Comparison of ENCODE assay signal across 23 mouse cellular contexts in the genomic region with DNA sequence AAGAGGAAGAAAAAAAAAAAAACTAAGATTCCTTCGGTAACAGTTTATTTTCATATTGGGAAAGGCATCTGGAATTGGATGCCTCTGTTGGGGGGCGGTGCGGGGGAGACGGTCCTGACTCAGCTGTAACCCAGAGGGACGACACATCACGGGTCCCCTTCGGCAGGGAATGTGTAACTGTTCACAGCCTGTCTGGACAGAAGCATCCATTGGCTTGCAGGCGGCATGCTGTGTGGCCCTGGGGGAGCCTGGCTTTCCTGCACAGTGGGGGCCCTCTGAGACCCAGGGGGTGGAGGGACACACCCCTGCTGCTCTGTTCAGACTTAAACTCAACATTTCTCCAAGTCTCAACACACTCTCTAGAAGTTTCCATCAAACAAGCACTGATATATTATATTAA. TPM values are rescaled to one million over a fixed set of nuclear protein-coding genes. Genes with fewer than 3 reads are reported as not detected.
DNase-seq lines count a peak whose midpoint lies in the region; ATAC-seq and TF ChIP-seq lines count a peak whose summit lies in the region.
"Had no signal": no experiment of that assay in that cellular context is flagged by ENCODE, and none has a peak within 500 bp of the region (broad histone marks: within the 10 kb centered on the region; RNA-seq: fewer than 3 reads in every experiment).

No protein-coding gene starts in this region.

- no peak overlapping the region for H3K4me2 ChIP-seq in intestine, embryonic 16.5 days (ENCODE audit: low read depth, low read length)
- no peak overlapping the region for H3K4me2 ChIP-seq in intestine, postnatal 0 days (replicated peaks; ENCODE audit: low read depth)
- H3K4me2 ChIP-seq: embryonic facial prominence, embryonic 13.5 days; forebrain, embryonic 12.5 days; forebrain, embryonic 15.5 days; heart, embryonic 11.5 days; hindbrain, embryonic 12.5 days; hindbrain, embryonic 15.5 days had no signal

- H3K9me3 ChIP-seq in intestine, embryonic 16.5 days (ENCODE audit: control insufficient read depth, low read length): no peaks in the 10 kb centered on the region
- no peaks in the 10 kb centered on the region for H3K9me3 ChIP-seq in intestine, postnatal 0 days (ENCODE audit: control insufficient read depth)
- H3K9me3 ChIP-seq in ES-E14 (ENCODE audit: control insufficient read depth, insufficient read depth, low read depth, low read length): no peaks in the 10 kb centered on the region
- H3K9me3 ChIP-seq: embryonic facial prominence, embryonic 10.5 days; embryonic facial prominence, embryonic 13.5 days; forebrain, embryonic 12.5 days; forebrain, embryonic 15.5 days; hindbrain, embryonic 12.5 days; hindbrain, embryonic 15.5 days had no signal

- H3K4me1 ChIP-seq in intestine, embryonic 16.5 days (ENCODE audit: control insufficient read depth, insufficient read depth, low read length): peaks cover 23% of the 10 kb centered on the region
- no peaks in the 10 kb centered on the region for H3K4me1 ChIP-seq in intestine, postnatal 0 days (replicated peaks; ENCODE audit: control insufficient read depth, insufficient read depth, low read length)
- peaks cover 4 to 47% of the 10 kb centered on the region in 2 experiments for H3K4me1 ChIP-seq in ES-E14 (ENCODE audit: control insufficient read depth in 2 of 2, insufficient read depth in 2 of 2, low read length in 2 of 2, poor library complexity in 1 of 2)

- peak; percentile 2 for DNase-seq in adrenal gland, postnatal 14 days
- no peak for DNase-seq in adrenal gland, adult 2 months
- no peak for DNase-seq in ES-E14 (ENCODE audit: low read depth, low spot score)
- no peak for DNase-seq in ovary, postnatal 10 days (ENCODE audit: low spot score)
- DNase-seq in layer of hippocampus, adult 9-11 months: no peak
- DNase-seq: adrenal gland, postnatal 25 days; cerebellum, adult 11-12 months; cerebellum, adult 8-10 months; cerebellum, postnatal 10 days; cerebellum, postnatal 36 days; embryo, embryonic 11 days; gastrocnemius, postnatal 25 days had no signal

- WGBS in intestine, embryonic 16.5 days: 75% methylated on average over 8 of the region's 8 CpGs
- 91% methylated on average over 8 of the region's 8 CpGs for WGBS in intestine, postnatal 0 days

- TF ChIP-seq CTCF in intestine, postnatal 0 days (IDR thresholded peaks at IDR 0.05; ENCODE audit: low read depth): no peak

- no peak overlapping the region for H3K4me3 ChIP-seq in intestine, embryonic 16.5 days (ENCODE audit: low read length)
- H3K4me3 ChIP-seq in intestine, postnatal 0 days (ENCODE audit: low read depth, low read length): no peak overlapping the region
- 0 out of 4 replicates have a peak overlapping the region, but pooled peaks of 1 of the 2 experiments have one; percentile 10 for H3K4me3 ChIP-seq in ES-E14 (ENCODE audit: insufficient read depth in 1 of 2, low read depth in 1 of 2, low read length in 2 of 2, poor library complexity in 1 of 2, severe bottlenecking in 1 of 2)
- H3K4me3 ChIP-seq: embryonic facial prominence, embryonic 10.5 days; embryonic facial prominence, embryonic 13.5 days; erythroblast, embryonic 14.5 days; forebrain, embryonic 12.5 days; forebrain, embryonic 15.5 days; hindbrain, embryonic 12.5 days; hindbrain, embryonic 15.5 days had no signal

- H3K9ac ChIP-seq in intestine, embryonic 16.5 days (ENCODE audit: low read depth, low read length): no peak overlapping the region
- H3K9ac ChIP-seq in intestine, postnatal 0 days (ENCODE audit: low read depth, low read length): no peak overlapping the region
- no peak overlapping the region for H3K9ac ChIP-seq in ES-E14 (ENCODE audit: insufficient read depth, low read depth, low read length, poor library complexity, severe bottlenecking)
- H3K9ac ChIP-seq: embryonic facial prominence, embryonic 13.5 days; forebrain, embryonic 12.5 days; forebrain, embryonic 15.5 days; hindbrain, embryonic 12.5 days; hindbrain, embryonic 15.5 days had no signal

- H3K36me3 ChIP-seq in intestine, embryonic 16.5 days (ENCODE audit: control insufficient read depth, insufficient read depth, low read length): peaks cover 9% of the 10 kb centered on the region
- peaks cover 38% of the 10 kb centered on the region; the same call in 1 of the 2 replicates for H3K36me3 ChIP-seq in intestine, postnatal 0 days (ENCODE audit: control insufficient read depth, insufficient read depth)
- H3K36me3 ChIP-seq in ES-E14 (ENCODE audit: control insufficient read depth, insufficient read depth, low read length, poor library complexity, severe bottlenecking): peaks cover 18% of the 10 kb centered on the region

- H3K27ac ChIP-seq in intestine, embryonic 16.5 days (ENCODE audit: low read length): peak overlapping the region; percentile 10; the same call in 1 of the 2 replicates
- H3K27ac ChIP-seq in intestine, postnatal 0 days (ENCODE audit: low read depth, low read length): no peak overlapping the region
- H3K27ac ChIP-seq in ES-E14 (ENCODE audit: insufficient read depth, low read depth, low read length, poor library complexity, severe bottlenecking): peak overlapping the region; percentile 58; the same call in 1 of the 2 replicates
- H3K27ac ChIP-seq: embryonic facial prominence, embryonic 10.5 days; embryonic facial prominence, embryonic 13.5 days; forebrain, embryonic 12.5 days; forebrain, embryonic 15.5 days; hindbrain, embryonic 12.5 days; hindbrain, embryonic 15.5 days had no signal

- no peaks in the 10 kb centered on the region for H3K27me3 ChIP-seq in intestine, embryonic 16.5 days (replicated peaks; ENCODE audit: control insufficient read depth, insufficient read depth, low read length)
- H3K27me3 ChIP-seq in intestine, postnatal 0 days (replicated peaks; ENCODE audit: control insufficient read depth, insufficient read depth, low read length): no peaks in the 10 kb centered on the region
- H3K27me3 ChIP-seq: embryonic facial prominence, embryonic 13.5 days; forebrain, embryonic 12.5 days; forebrain, embryonic 15.5 days; hindbrain, embryonic 12.5 days; hindbrain, embryonic 15.5 days had no signal

- ATAC-seq in intestine, embryonic 16.5 days: no peak
- ATAC-seq in intestine, postnatal 0 days: no peak
- ATAC-seq: forebrain, embryonic 15.5 days had no signal

- in situ Hi-C loops in ES-E14 (cut with MboI; ENCODE audit: low sequenced_read_pairs in 2 of 2, unreplicated experiment in 2 of 2): no loop called here

TF ChIP-seq in ES-E14, 5 proteins besides CTCF, POLR2A, EP300 and RAD21:
- TF ChIP-seq ZNF384 (IDR thresholded peaks at IDR 0.05; ENCODE audit: low read depth, low read length) (no peak), ZC3H11A (IDR thresholded peaks at IDR 0.05; ENCODE audit: borderline replicate concordance, low read depth, low read length) (no peak), CHD2 (IDR thresholded peaks at IDR 0.05; ENCODE audit: low read depth, low read length) (no peak), MAFK (IDR thresholded peaks at IDR 0.05; ENCODE audit: insufficient read depth, low read depth, low read length) (no peak), HCFC1 (IDR thresholded peaks at IDR 0.05; ENCODE audit: borderline replicate concordance, insufficient read depth, low read length) (no peak)
TF ChIP-seq in ES-E14: peak in this region for 0.

RNA-seq across cellular contexts. Expression of a gene that starts 8.1 kb away (rescaled TPM):
- 2.6 and 4.3 TPM in 2 replicates for total RNA-seq in adrenal gland, postnatal 14 days (2021)
- 1 to 10 TPM; 2.7 to 9.0 TPM for total RNA-seq in adrenal gland, adult 2 months (2021)
- 3.3 and 3.8 TPM in 2 replicates for polyA plus RNA-seq in adrenal gland, adult 2 months (2012; rRNA removed)
- 0.65 and 1.9 TPM in 2 replicates for polyA plus RNA-seq in intestine, embryonic 16.5 days (2015; fragmentation: Nextera tagmentation; extraction: Ambion mirVana)
- polyA plus RNA-seq in intestine, postnatal 0 days (2015; fragmentation: Nextera tagmentation; extraction: Ambion mirVana): 13.9 and 14.0 TPM in 2 replicates
- 0.67 and 1.7 TPM in 2 replicates for total RNA-seq in ES-E14 (2012; rRNA removed)
- polyA plus RNA-seq: embryonic facial prominence, embryonic 10.5 days; erythroblast, embryonic 14.5 days; heart, embryonic 11.5 days; heart, embryonic 14.5 days had no signal

RNA-seq across cellular contexts. Expression of a gene that starts 49.5 kb away (rescaled TPM):
- 58.4 and 117 TPM in 2 replicates for total RNA-seq in adrenal gland, postnatal 14 days (2021)
- 10 to 100 TPM; 67.5 to 90.3 TPM for total RNA-seq in adrenal gland, adult 2 months (2021)
- 90.3 and 91.4 TPM in 2 replicates for polyA plus RNA-seq in adrenal gland, adult 2 months (2012; rRNA removed)
- 4.4 and 4.6 TPM in 2 replicates for polyA plus RNA-seq in intestine, embryonic 16.5 days (2015; fragmentation: Nextera tagmentation; extraction: Ambion mirVana)
- 5.9 and 6.4 TPM in 2 replicates for polyA plus RNA-seq in intestine, postnatal 0 days (2015; fragmentation: Nextera tagmentation; extraction: Ambion mirVana)
- total RNA-seq in ES-E14 (2012; rRNA removed): 20.3 and 21.6 TPM in 2 replicates
